Mouse (Mus musculus) v-Abl transformed pro-B cells (cell line): ENCODE measurements at regions not wholly inside any gene's neighbourhood (a gene's known extent, or its start where the extent isn't known, plus 50 kb on each side); places are given as distances from the start of the nearest gene placed in this dataset.
"Not testable (repeated sequence)": the region's sequence is repeated elsewhere in the genome, so short reads cannot be mapped to it uniquely, and the experiment has no call there.

Experiments used
- in situ Hi-C, 2 experiments: fragments of 400-800 bp; cut with MboI; formaldehyde crosslinking; loops; one replicate each; pipeline ENCODE4 v1.15.1; 2025; ENCODE audit not compliant: unreplicated experiment in 2 of 2

DNA sequence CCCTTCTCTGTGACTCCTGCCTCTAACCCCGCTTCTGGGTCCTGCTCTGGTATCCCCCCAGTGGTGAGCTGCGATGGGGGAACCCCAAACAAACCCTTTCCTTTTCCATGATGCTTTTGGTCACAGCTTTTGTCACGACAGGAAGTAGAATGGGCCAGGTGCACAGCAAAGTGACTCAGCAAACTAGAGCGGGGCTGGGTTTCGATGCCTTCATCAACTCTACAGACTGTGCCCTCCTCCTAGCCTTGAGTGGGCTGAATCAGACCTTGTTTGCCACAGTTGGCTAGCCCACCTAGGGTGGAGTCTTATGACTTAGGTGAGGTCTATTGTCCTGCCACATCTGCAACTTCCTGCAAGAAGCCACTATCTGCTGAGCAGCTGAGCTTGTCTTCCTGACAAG lies 174.7 kb upstream of the Trpc7 start:
- in situ Hi-C loops, result no loop called here

GRCm38 (mm10) chr13:57061656-57062055 lies 165.9 kb upstream of the Trpc7 start:
- in situ Hi-C loops, result no loop called here

- in situ Hi-C loops, result no loop called here
These were observed 165.3 kb upstream of the Trpc7 start for GRCm38 (mm10) chr13:57061074-57061473.

- in situ Hi-C loops, result no loop called here
These were observed 161.0 kb upstream of the Trpc7 start for GRCm38 (mm10) chr13:57056786-57057185.

- in situ Hi-C loops, result no loop called here
These were observed 159.8 kb upstream of the Trpc7 start for GRCm38 (mm10) chr13:57055409-57056195.

- in situ Hi-C loops, result no loop called here
These were observed 157.6 kb upstream of the Trpc7 start for GRCm38 (mm10) chr13:57053361-57053760.

DNA sequence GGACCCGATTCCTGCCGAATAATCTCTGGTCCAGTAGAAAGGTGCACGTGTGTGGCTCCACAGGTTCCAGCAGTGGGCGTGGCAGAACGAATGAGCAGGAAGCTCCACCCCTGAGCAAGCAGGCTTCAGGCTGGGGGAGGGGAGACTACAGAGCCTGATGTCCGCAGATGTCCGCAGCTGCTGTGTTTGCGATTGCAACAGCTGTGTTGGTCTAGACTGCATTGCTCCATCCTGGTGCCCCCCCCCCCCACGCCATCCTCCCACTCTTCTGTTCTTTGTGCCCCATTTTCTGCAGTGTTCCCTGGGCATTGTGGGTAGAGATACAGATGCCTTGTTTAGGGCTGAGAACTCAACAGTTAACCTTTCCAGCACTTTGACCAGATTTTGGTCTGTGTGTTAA lies 150.3 kb upstream of the Trpc7 start:
- in situ Hi-C loops, result not testable (repeated sequence)

DNA sequence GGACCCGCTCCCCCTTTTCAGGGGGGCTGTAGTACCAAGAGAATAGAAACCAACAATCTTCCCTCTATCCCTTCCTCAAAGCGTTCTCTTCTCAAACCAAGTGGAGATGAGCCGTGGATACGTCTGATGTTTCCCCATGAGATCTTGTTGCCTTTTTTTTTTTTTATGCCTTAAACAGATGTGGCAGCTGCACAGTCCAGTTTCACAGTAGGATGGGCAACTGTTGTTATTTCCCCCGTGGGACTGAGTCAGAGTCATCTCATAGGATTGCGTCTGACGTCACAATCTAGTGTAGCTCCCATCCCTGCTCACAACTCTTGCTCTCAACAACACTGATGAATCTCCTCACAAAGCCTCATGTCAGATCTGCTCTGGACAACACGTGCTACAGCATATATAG lies 148.7 kb upstream of the Trpc7 start:
- in situ Hi-C loops, result no loop called here

DNA sequence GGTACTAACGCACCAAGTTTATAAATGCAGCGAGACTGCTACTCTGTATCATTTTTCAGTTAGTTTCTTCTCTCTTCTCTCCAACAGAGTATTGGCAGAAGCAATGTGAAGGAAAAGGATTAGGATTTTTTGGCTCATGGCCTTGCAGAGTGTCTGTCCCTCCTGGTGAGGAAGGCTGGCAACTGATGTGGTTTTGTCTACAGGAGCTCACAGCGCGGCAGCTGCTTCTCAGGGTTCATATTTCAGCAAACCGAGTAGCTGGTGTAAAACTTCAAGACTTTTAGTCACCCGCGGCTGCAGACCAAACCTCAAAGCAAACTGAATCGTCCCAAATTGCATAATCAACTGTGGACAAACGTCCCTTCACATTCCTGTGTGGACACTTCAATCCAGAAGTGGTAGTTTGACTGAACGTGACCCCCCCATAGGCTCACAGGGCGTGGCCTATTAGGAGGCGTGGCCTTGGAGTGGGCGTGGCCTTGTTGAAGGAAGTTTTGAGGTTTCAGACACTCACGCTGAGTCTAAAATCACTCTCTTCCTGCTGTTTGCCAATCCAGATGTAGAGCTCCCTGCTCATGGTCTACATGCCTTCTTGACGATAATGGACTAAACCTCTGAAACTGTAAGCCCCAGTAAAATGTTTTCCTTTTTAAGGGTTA lies 147.7 kb upstream of the Trpc7 start:
- in situ Hi-C loops, result no loop called here

GRCm38 (mm10) chr13:57042514-57042913 lies 146.7 kb upstream of the Trpc7 start:
- in situ Hi-C loops, result no loop called here

GRCm38 (mm10) chr13:57032871-57033270 lies 137.1 kb upstream of the Trpc7 start:
- in situ Hi-C loops, result no loop called here

DNA sequence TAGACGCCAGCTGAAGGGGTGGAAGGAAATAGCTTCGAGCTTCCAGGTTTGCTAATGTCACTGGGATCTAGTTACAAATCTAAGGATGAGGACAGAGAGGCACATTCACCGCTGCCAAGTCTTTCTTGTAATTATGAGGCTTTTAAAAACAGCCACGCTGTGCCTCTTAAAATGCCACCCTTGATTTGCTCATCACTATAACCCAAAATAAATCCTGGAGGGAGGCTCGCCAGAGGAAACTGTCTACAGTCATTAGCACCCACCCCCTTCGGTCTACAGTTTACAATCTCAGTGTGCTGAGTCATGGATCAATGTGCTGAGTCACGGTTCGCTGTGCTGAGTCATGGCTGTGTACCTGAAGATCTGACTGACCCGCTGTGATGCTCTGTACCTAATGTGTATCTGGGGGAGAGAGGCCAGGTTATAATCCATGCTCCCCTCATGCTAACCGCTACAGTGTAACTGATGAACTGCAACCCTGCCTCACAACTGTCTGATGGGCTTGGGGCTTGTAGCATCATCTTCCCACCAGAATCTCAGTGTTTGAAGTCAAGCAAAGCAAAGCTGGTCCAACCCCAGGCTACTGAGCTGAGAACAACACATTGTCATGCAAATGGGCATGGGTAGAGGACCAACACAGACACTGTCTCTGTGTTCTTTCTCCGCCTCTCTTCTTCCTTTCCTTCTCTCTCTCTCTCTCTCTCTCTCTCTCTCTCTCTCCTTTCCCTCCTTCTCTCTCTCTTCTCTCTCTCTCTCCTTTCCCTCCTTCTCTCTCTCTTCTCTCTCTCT lies 122.0 kb upstream of the Trpc7 start:
- in situ Hi-C loops, result no loop called here

- in situ Hi-C loops, result no loop called here
These were observed 120.9 kb upstream of the Trpc7 start for GRCm38 (mm10) chr13:57016465-57017272.

DNA sequence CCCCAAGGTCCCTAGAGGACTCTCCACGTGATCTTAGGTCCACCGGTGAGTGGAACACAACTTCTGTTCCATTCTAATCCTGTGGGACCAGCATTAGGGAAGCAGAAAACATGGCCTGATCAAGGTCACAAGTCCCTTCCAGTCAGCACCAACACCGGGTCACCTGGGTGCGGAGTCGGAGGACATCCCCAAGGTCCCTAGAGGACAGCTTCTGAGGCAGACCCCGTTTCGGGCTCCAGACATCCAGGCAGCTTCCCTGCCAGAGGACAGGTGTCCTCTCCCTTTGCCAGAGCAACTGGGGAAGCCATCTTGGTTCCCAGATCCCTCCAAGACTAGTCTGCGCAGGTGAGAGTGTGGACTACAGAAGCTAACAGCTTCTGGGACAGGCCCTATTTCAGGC lies 111.4 kb upstream of the Trpc7 start:
- in situ Hi-C loops, result not testable (repeated sequence)

DNA sequence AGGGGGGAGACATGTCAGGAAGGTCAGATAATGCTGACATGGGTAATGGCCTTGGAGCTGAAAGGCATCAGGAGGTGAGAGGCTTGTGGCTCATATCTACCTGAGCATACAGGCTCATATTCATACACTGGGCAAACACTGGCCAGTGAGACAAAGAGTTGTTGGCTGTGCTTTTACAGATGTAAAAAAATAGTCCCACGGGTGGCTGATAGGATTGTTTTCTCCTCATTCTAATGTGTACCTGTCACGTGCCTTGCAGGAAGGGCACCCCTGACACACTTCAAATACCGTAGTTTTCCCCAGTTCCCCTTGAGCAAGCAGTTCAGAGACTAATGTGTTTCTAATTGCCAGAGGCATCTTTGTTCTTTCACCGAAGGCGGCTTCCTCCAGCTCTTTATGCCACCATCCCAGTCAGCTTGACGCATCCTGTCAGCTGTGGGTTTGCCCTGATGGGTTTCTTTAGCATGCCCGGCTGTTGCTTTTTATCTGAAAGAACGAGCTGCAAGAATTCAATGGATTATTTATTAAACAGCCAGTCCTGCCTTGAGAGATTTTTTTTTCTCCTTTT lies 107.9 kb upstream of the Trpc7 start:
- in situ Hi-C loops, result no loop called here

DNA sequence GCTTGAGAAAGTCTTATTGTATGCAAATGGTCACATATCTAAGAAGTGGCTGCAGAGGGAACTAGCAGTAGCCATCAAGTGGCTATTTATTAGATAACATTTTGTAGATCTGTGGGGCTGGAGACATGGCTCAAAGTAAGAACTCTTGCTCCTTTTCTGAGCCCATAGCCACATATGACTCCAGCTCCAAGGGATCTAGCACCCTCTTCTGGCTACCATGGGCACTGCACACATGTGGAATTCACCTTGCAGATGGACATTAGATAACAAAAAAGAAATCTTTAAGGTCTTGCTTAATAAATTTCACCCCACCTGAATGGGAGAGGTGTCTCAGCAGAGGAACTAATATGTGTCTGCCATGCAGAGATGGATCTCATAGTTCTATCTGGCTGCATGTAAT lies 96.2 kb upstream of the Trpc7 start:
- in situ Hi-C loops, result no loop called here

GRCm38 (mm10) chr13:56974063-56974462 lies 78.3 kb upstream of the Trpc7 start:
- in situ Hi-C loops, result no loop called here

GRCm38 (mm10) chr13:56955358-56955757 lies 59.6 kb upstream of the Trpc7 start:
- in situ Hi-C loops, result no loop called here

DNA sequence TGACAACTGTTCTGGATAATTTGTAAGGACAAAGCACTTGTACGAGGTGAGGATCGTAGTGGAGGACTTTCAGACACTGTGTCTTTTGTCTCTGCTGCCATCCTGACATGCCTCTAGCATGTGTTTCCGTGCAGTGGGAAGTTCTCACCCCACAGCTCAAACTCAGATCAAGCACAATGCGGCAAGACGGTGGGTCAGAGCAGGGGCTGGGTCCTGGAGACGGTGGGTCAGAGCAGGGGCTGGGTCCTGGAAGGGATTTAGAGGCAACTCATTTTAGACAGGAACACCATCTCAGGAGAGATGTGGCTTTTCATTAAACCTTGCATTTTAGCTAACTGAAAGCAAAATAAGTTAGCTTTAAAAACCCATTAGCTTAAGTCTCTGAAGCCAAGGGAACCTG lies 52.3 kb upstream of the Trpc7 start:
- in situ Hi-C loops, result no loop called here

- in situ Hi-C loops, result no loop called here
These were observed 51.5 kb upstream of the Trpc7 start for GRCm38 (mm10) chr13:56947266-56947665.
